Mouse (Mus musculus): ENCODE measurements around the gene Bcl9l. TPM values are rescaled to one million over a fixed set of nuclear protein-coding genes. Genes with fewer than 3 reads are reported as not detected.

Bcl9l gene
- polyA plus RNA-seq, 1 experiment from 2014 or later = 16.9 TPM

- H3K4me2 ChIP-seq (ENCODE audit: low read depth, low read length) = no peak overlapping the region
- peaks cover 22% of the 10 kb centered on the region for H3K4me1 ChIP-seq (ENCODE audit: control insufficient read depth, insufficient read depth, low read length)
- DNase-seq (ENCODE audit: low spot score) (no peak), ATAC-seq (ENCODE audit: low read depth) (no peak)
- no peaks in the 10 kb centered on the region for H3K9me3 ChIP-seq (ENCODE audit: control insufficient read depth, low read length)
- 87% methylated on average over 5 of the region's 5 CpGs for WGBS
- no peaks in the 10 kb centered on the region for H3K36me3 ChIP-seq (ENCODE audit: control insufficient read depth, insufficient read depth, low read length)
- no peaks in the 10 kb centered on the region for H3K27me3 ChIP-seq (replicated peaks; ENCODE audit: control insufficient read depth, insufficient read depth, low read length)
- H3K9ac ChIP-seq (ENCODE audit: low read depth, low read length) = no peak overlapping the region
- no peak overlapping the region for H3K4me3 ChIP-seq (ENCODE audit: low read depth, low read length)
- no peak overlapping the region for H3K27ac ChIP-seq (replicated peaks; ENCODE audit: low read depth, low read length)
Measured at GRCm38 (mm10) chr9:44515891-44516290, 33.3 kb downstream of the Bcl9l start.

- no peak overlapping the region for H3K4me2 ChIP-seq (ENCODE audit: low read depth, low read length)
- H3K9me3 ChIP-seq (ENCODE audit: control insufficient read depth, low read length) = no peaks in the 10 kb centered on the region
- peaks cover 10% of the 10 kb centered on the region for H3K4me1 ChIP-seq (ENCODE audit: control insufficient read depth, insufficient read depth, low read length)
- WGBS = 56% methylated on average over 4 of the region's 4 CpGs
- ATAC-seq (ENCODE audit: low read depth) (no peak), DNase-seq (ENCODE audit: low spot score) (no peak)
- no peak overlapping the region for H3K4me3 ChIP-seq (ENCODE audit: low read depth, low read length)
- no peak overlapping the region for H3K9ac ChIP-seq (ENCODE audit: low read depth, low read length)
- no peak overlapping the region for H3K27ac ChIP-seq (replicated peaks; ENCODE audit: low read depth, low read length)
- no peaks in the 10 kb centered on the region for H3K27me3 ChIP-seq (replicated peaks; ENCODE audit: control insufficient read depth, insufficient read depth, low read length)
- no peaks in the 10 kb centered on the region for H3K36me3 ChIP-seq (ENCODE audit: control insufficient read depth, insufficient read depth, low read length)
Measured at GRCm38 (mm10) chr9:44517368-44517767, 34.7 kb downstream of the Bcl9l start.

DNA sequence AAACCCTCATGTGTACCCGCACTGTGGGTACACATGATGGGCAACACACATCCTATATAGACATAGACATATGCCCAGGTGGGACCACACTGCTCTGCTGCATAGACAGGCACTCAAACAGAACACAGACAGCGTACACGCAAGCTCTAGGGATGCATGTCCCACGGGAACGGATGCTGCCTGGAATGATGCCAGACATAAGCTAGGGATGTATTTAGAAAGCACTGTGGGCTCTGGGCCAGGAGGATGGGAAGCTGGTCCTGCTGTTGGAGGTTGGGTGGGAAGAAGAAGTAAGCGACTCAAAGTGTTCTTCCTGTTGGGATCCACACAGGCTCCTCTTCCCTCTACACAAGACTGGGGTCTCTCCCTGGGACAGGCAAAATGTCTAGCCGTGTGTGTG, 35.4 kb downstream of the Bcl9l start:
- Histone ChIP-seq H3K4me3 (ENCODE audit: low read depth, low read length) (no peak overlapping the region), H3K9ac (ENCODE audit: low read depth, low read length) (no peak overlapping the region), H3K4me2 (ENCODE audit: low read depth, low read length) (no peak overlapping the region), H3K9me3 (ENCODE audit: control insufficient read depth, low read length) (no peaks in the 10 kb centered on the region), H3K27me3 (replicated peaks; ENCODE audit: control insufficient read depth, insufficient read depth, low read length) (no peaks in the 10 kb centered on the region), H3K4me1 (ENCODE audit: control insufficient read depth, insufficient read depth, low read length) (peaks cover 3% of the 10 kb centered on the region), H3K27ac (replicated peaks; ENCODE audit: low read depth, low read length) (no peak overlapping the region), H3K36me3 (ENCODE audit: control insufficient read depth, insufficient read depth, low read length) (no peaks in the 10 kb centered on the region)
- DNase-seq (ENCODE audit: low spot score) = peak; percentile 59
- whole genome bisulfite sequencing = 58% methylated on average over 6 of the region's 7 CpGs
- no peak for ATAC-seq (ENCODE audit: low read depth)

- H3K4me2 ChIP-seq (ENCODE audit: low read depth, low read length) = no peak overlapping the region
- H3K36me3 ChIP-seq (ENCODE audit: control insufficient read depth, insufficient read depth, low read length) = no peaks in the 10 kb centered on the region
- no peak overlapping the region for H3K27ac ChIP-seq (replicated peaks; ENCODE audit: low read depth, low read length)
- H3K4me1 ChIP-seq (ENCODE audit: control insufficient read depth, insufficient read depth, low read length) = no peaks in the 10 kb centered on the region
- WGBS = 67% methylated on average over 10 of the region's 10 CpGs
- no peak overlapping the region for H3K9ac ChIP-seq (ENCODE audit: low read depth, low read length)
- ATAC-seq (ENCODE audit: low read depth) = no peak
- DNase-seq (ENCODE audit: low spot score) = no peak
- no peak overlapping the region for H3K4me3 ChIP-seq (ENCODE audit: low read depth, low read length)
- H3K27me3 ChIP-seq (replicated peaks; ENCODE audit: control insufficient read depth, insufficient read depth, low read length) = no peaks in the 10 kb centered on the region
- H3K9me3 ChIP-seq (ENCODE audit: control insufficient read depth, low read length) = no peaks in the 10 kb centered on the region
Measured at GRCm38 (mm10) chr9:44521927-44522326, 39.3 kb downstream of the Bcl9l start.

DNA sequence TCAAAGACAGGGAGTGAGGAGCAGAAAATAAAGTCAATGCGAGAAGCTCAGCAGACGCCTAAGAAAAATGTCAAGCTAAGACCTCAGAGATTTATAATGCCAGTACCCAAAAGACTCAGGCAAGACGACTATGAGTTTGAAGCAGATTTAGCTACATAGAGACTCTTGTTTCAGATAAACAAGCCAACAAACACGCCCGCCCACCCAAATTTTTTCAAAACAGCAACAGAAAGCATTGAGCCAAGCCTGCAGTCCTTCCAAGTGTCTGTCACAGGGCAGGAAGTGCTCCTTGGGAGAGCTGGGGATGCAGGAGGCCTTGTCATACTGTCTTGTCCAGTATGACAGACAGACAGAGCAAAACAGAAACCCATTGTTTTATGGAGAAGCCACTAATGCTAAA, 41.1 kb downstream of the Bcl9l start:
- no peaks in the 10 kb centered on the region for H3K4me1 ChIP-seq (ENCODE audit: control insufficient read depth, insufficient read depth, low read length)
- no peak overlapping the region for H3K9ac ChIP-seq (ENCODE audit: low read depth, low read length)
- no peaks in the 10 kb centered on the region for H3K27me3 ChIP-seq (replicated peaks; ENCODE audit: control insufficient read depth, insufficient read depth, low read length)
- WGBS = 74% methylated on average over 5 of the region's 5 CpGs
- H3K36me3 ChIP-seq (ENCODE audit: control insufficient read depth, insufficient read depth, low read length) = no peaks in the 10 kb centered on the region
- H3K9me3 ChIP-seq (ENCODE audit: control insufficient read depth, low read length) = no peaks in the 10 kb centered on the region
- H3K4me3 ChIP-seq (ENCODE audit: low read depth, low read length) = no peak overlapping the region
- DNase-seq (ENCODE audit: low spot score) (no peak), ATAC-seq (ENCODE audit: low read depth) (no peak)
- no peak overlapping the region for H3K4me2 ChIP-seq (ENCODE audit: low read depth, low read length)
- H3K27ac ChIP-seq (replicated peaks; ENCODE audit: low read depth, low read length) = no peak overlapping the region

- H3K4me3 ChIP-seq (ENCODE audit: low read depth, low read length) = no peak overlapping the region
- H3K4me2 ChIP-seq (ENCODE audit: low read depth, low read length) = no peak overlapping the region
- ATAC-seq (ENCODE audit: low read depth) (no peak), DNase-seq (ENCODE audit: low spot score) (no peak)
- H3K9me3 ChIP-seq (ENCODE audit: control insufficient read depth, low read length) = no peaks in the 10 kb centered on the region
- H3K9ac ChIP-seq (ENCODE audit: low read depth, low read length) = no peak overlapping the region
- H3K36me3 ChIP-seq (ENCODE audit: control insufficient read depth, insufficient read depth, low read length) = no peaks in the 10 kb centered on the region
- no peak overlapping the region for H3K27ac ChIP-seq (replicated peaks; ENCODE audit: low read depth, low read length)
- no peaks in the 10 kb centered on the region for H3K27me3 ChIP-seq (replicated peaks; ENCODE audit: control insufficient read depth, insufficient read depth, low read length)
- H3K4me1 ChIP-seq (ENCODE audit: control insufficient read depth, insufficient read depth, low read length) = no peaks in the 10 kb centered on the region
- WGBS = 72% methylated on average over 5 of the region's 5 CpGs
Measured at GRCm38 (mm10) chr9:44524235-44524826, 41.7 kb downstream of the Bcl9l start.

- Histone ChIP-seq H3K4me1 (ENCODE audit: control insufficient read depth, insufficient read depth, low read length) (no peaks in the 10 kb centered on the region), H3K4me3 (ENCODE audit: low read depth, low read length) (no peak overlapping the region), H3K27ac (replicated peaks; ENCODE audit: low read depth, low read length) (no peak overlapping the region), H3K9ac (ENCODE audit: low read depth, low read length) (no peak overlapping the region), H3K36me3 (ENCODE audit: control insufficient read depth, insufficient read depth, low read length) (no peaks in the 10 kb centered on the region), H3K4me2 (ENCODE audit: low read depth, low read length) (no peak overlapping the region), H3K9me3 (ENCODE audit: control insufficient read depth, low read length) (no peaks in the 10 kb centered on the region), H3K27me3 (replicated peaks; ENCODE audit: control insufficient read depth, insufficient read depth, low read length) (no peaks in the 10 kb centered on the region)
- ATAC-seq (ENCODE audit: low read depth) = no peak
- DNase-seq (ENCODE audit: low spot score) = no peak
- 74% methylated on average over 3 of the region's 3 CpGs for WGBS
Measured at GRCm38 (mm10) chr9:44525001-44525400, 42.4 kb downstream of the Bcl9l start.

DNA sequence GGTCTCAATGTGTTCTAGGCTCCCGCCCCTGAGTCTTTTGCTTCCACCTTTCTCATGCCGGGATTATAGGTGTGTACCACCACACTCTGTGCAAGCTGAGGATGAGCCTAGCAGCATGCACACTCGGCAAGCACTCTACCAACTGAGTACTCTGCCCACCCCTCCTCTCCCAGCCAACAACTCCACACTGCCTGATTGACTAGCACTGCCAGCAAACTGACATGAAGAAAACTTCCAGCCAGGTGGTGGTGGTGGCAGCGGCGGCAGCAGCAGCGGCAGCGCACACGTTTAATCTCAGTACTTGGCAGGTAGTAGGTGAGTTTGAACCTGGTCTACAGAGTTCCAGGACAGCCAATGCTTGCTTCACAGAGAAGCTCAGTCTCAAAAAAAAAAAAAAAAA, 43.0 kb downstream of the Bcl9l start:
- ATAC-seq (ENCODE audit: low read depth) (no peak), DNase-seq (ENCODE audit: low spot score) (no peak)
- H3K4me1 ChIP-seq (ENCODE audit: control insufficient read depth, insufficient read depth, low read length) = no peaks in the 10 kb centered on the region
- H3K27ac ChIP-seq (replicated peaks; ENCODE audit: low read depth, low read length) = no peak overlapping the region
- no peaks in the 10 kb centered on the region for H3K9me3 ChIP-seq (ENCODE audit: control insufficient read depth, low read length)
- H3K4me3 ChIP-seq (ENCODE audit: low read depth, low read length) = no peak overlapping the region
- no peak overlapping the region for H3K9ac ChIP-seq (ENCODE audit: low read depth, low read length)
- no peak overlapping the region for H3K4me2 ChIP-seq (ENCODE audit: low read depth, low read length)
- H3K27me3 ChIP-seq (replicated peaks; ENCODE audit: control insufficient read depth, insufficient read depth, low read length) = no peaks in the 10 kb centered on the region
- WGBS = 89% methylated on average over 8 of the region's 8 CpGs
- no peaks in the 10 kb centered on the region for H3K36me3 ChIP-seq (ENCODE audit: control insufficient read depth, insufficient read depth, low read length)

GRCm38 (mm10) chr9:44526337-44527112, 43.9 kb downstream of the Bcl9l start:
- Histone ChIP-seq H3K9me3 (ENCODE audit: control insufficient read depth, low read length) (0 out of 2 replicates have a peak, but pooled peaks cover 1% of the 10 kb centered on the region), H3K4me1 (ENCODE audit: control insufficient read depth, insufficient read depth, low read length) (no peaks in the 10 kb centered on the region), H3K27me3 (replicated peaks; ENCODE audit: control insufficient read depth, insufficient read depth, low read length) (no peaks in the 10 kb centered on the region), H3K4me2 (ENCODE audit: low read depth, low read length) (no peak overlapping the region), H3K4me3 (ENCODE audit: low read depth, low read length) (no peak overlapping the region), H3K9ac (ENCODE audit: low read depth, low read length) (no peak overlapping the region), H3K27ac (replicated peaks; ENCODE audit: low read depth, low read length) (no peak overlapping the region), H3K36me3 (ENCODE audit: control insufficient read depth, insufficient read depth, low read length) (no peaks in the 10 kb centered on the region)
- DNase-seq (ENCODE audit: low spot score) (no peak), ATAC-seq (ENCODE audit: low read depth) (no peak)
- WGBS = 51% methylated on average over 9 of the region's 9 CpGs
